Mouse (Mus musculus) G1E (cell line): ENCODE data around the gene Pth1r.

Experiments used
- CTCF ChIP-seq: IDR thresholded peaks from 2 replicates; pipeline ENCODE4 v1.5.1; 2012; ENCODE audit warnings: low read depth, low read length, inconsistent platforms, mixed read lengths
- GATA1 ChIP-seq: IDR thresholded peaks from 2 replicates; pipeline ENCODE4 v1.6.1; 2012; ENCODE audit warnings: borderline replicate concordance, low read length, inconsistent platforms, mixed read lengths
- POLR2AphosphoS5 ChIP-seq: IDR thresholded peaks from 2 replicates; pipeline ENCODE4 v1.6.1; 2012; ENCODE audit warnings: low read depth, low read length, inconsistent platforms; ENCODE audit not compliant: insufficient replicate concordance
- TAL1 ChIP-seq: conservative IDR thresholded peaks from 2 replicates; pipeline ENCODE4 v1.6.1; 2012; ENCODE audit warnings: low read depth, low read length, inconsistent platforms, mixed read lengths

- TF ChIP-seq CTCF (no peak), POLR2AphosphoS5 (no peak), GATA1 (no peak), TAL1 (no peak)
Measured at GRCm38 (mm10) chr9:110685187-110685586, 61.8 kb downstream of the Pth1r start.
